Mouse (Mus musculus) stomach, postnatal 0 days (tissue): ENCODE measurements at regions not wholly inside any gene's neighbourhood (a gene's known extent, or its start where the extent isn't known, plus 50 kb on each side); places are given as distances from the start of the nearest gene placed in this dataset.
A peak's percentile ranks its signal among the peaks of the same experiment; 100 is the strongest.

Experiments used
- ATAC-seq: fragments of 200-750 bp; cut with Nextera tagmentation; 2 replicates; pipeline ENCODE4 v1.8.0; 2017; ENCODE audit not compliant: low FRiP score, low TSS enrichment
- DNase-seq: peaks from one replicate; pipeline ENCODE4 v3.0.0-alpha.2; 2016; ENCODE audit warnings: low spot score
- H3K27ac ChIP-seq: fragments of 300-500 bp; sonication (generic); replicated peaks from 2 replicates; pipeline ENCODE4 v1.5.1; 2014; ENCODE audit warnings: mild to moderate bottlenecking, control low read depth
- H3K27me3 ChIP-seq: fragments of 300-500 bp; sonication (generic); 2 replicates; pipeline ENCODE4 v1.6.1; 2014; ENCODE audit warnings: low read length; ENCODE audit not compliant: control insufficient read depth, insufficient read depth
- H3K36me3 ChIP-seq: fragments of 300-500 bp; sonication (generic); 2 replicates; pipeline ENCODE4 v1.6.1; 2014; ENCODE audit warnings: low read length, mixed read lengths; ENCODE audit not compliant: control insufficient read depth, insufficient read depth
- H3K4me1 ChIP-seq: fragments of 300-500 bp; sonication (generic); replicated peaks from 2 replicates; pipeline ENCODE4 v1.6.1; 2014; ENCODE audit warnings: antibody characterized with exemption; ENCODE audit not compliant: control insufficient read depth, insufficient read depth
- H3K4me2 ChIP-seq: fragments of 300-500 bp; sonication (generic); replicated peaks from 2 replicates; pipeline ENCODE4 v1.6.1; 2014; ENCODE audit warnings: low read depth, mild to moderate bottlenecking, control low read depth, moderate library complexity
- H3K4me3 ChIP-seq: fragments of 300-500 bp; sonication (generic); 2 replicates; pipeline ENCODE4 v1.5.1; 2014; ENCODE audit warnings: low read depth, low read length, control low read depth
- H3K9ac ChIP-seq: fragments of 300-500 bp; sonication (generic); 2 replicates; pipeline ENCODE4 v1.6.1; 2014; ENCODE audit warnings: mild to moderate bottlenecking, low read length, control low read depth, mixed read lengths
- H3K9me3 ChIP-seq: fragments of 300-500 bp; sonication (generic); 2 replicates; pipeline ENCODE4 v1.6.1; 2016; ENCODE audit warnings: low read length; ENCODE audit not compliant: control insufficient read depth
- CTCF ChIP-seq: IDR thresholded peaks from 2 replicates; pipeline ENCODE4 v1.5.1; 2016; ENCODE audit warnings: antibody characterized with exemption, low read depth, mild to moderate bottlenecking, moderate library complexity
- EP300 ChIP-seq: optimal IDR thresholded peaks from 2 replicates; pipeline ENCODE3; 2016; ENCODE audit warnings: antibody characterized with exemption
- WGBS: fragments of 180-500 bp; shearing (Covaris S2); extraction: QIAGEN DNeasy Blood & Tissue Kit; methylation state at CpG from one replicate; pipeline ENCODE4 v1.1.7; 2014; 5-methylcytosine and 5-hydroxymethylcytosine counted together

DNA sequence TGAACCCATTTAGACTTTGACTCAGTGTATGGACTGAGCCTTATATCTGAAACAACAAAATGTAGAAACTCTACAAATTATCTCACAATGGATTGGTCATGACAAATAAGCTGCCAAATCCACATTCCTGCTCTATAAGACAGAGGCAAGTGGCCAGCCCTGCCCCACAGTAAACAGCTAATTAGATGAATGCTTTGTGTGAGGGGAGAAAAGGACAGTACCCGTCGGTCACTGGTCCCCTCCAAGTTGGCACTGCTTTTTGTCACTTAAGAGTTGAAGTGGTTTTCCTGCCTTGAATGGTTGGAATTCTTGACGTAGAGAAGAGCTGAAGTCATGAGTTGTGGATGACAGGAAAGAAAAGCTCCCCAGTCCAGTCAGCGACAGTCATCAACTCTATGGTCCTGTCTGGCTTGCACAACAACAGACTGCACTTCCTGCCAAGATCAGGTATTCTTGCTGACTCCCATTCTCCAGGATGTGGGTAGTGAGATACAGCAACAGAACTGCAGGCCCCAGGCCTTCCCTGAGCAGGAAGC is 162.3 kb upstream of the Rnf32 start:
- Histone ChIP-seq H3K4me3 (no peak overlapping the region), H3K9me3 (no peaks in the 10 kb centered on the region), H3K9ac (no peak overlapping the region), H3K36me3 (no peaks in the 10 kb centered on the region), H3K4me2 (no peak overlapping the region), H3K27ac (no peak overlapping the region), H3K27me3 (no peaks in the 10 kb centered on the region), H3K4me1 (no peaks in the 10 kb centered on the region)
- ATAC-seq: no peak
- TF ChIP-seq CTCF (no peak), EP300 (no peak)
- no peak for DNase-seq
- 78% methylated on average over 4 of the region's 4 CpGs for WGBS

DNA sequence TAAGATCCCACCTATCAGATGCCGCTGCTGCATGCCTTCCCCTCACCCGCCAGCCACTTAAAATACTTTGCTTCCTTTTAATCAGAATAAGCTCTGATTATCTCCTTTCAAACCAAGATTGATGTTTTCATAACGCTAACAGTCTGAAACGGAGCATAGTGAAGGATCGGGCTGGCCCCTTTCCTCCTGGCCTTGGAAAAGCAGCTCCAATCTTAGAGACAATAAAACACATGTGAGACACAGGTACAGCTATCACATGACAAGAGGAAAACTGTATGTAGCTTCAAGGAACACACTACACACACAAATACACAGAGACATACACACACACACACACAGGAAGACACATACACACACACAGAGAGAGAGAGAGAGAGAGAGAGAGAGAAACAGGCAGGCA is 165.3 kb upstream of the Rnf32 start:
- Histone ChIP-seq H3K9me3 (no peaks in the 10 kb centered on the region), H3K4me2 (no peak overlapping the region), H3K9ac (no peak overlapping the region), H3K4me3 (no peak overlapping the region), H3K4me1 (no peaks in the 10 kb centered on the region), H3K27ac (0 out of 2 replicates have a peak overlapping the region, but pooled peaks have one; percentile 20), H3K36me3 (no peaks in the 10 kb centered on the region), H3K27me3 (no peaks in the 10 kb centered on the region)
- no peak for ATAC-seq
- TF ChIP-seq EP300 (no peak), CTCF (no peak)
- DNase-seq: no peak
- WGBS: 11% methylated on average over 5 of the region's 5 CpGs

GRCm38 (mm10) chr5:29029957-29030356 is 165.8 kb upstream of the Rnf32 start:
- Histone ChIP-seq H3K9ac (no peak overlapping the region), H3K9me3 (no peaks in the 10 kb centered on the region), H3K27ac (0 out of 2 replicates have a peak overlapping the region, but pooled peaks have one; percentile 20), H3K4me2 (no peak overlapping the region), H3K4me3 (no peak overlapping the region), H3K36me3 (no peaks in the 10 kb centered on the region), H3K4me1 (no peaks in the 10 kb centered on the region), H3K27me3 (no peaks in the 10 kb centered on the region)
- DNase-seq (no peak), ATAC-seq (no peak)
- WGBS: 30% methylated on average over 5 of the region's 5 CpGs
- TF ChIP-seq CTCF (no peak), EP300 (peak; percentile 77)

- DNase-seq: peak; percentile 16
- Histone ChIP-seq H3K9me3 (no peaks in the 10 kb centered on the region), H3K4me1 (no peaks in the 10 kb centered on the region), H3K4me2 (no peak overlapping the region), H3K27ac (no peak overlapping the region), H3K36me3 (no peaks in the 10 kb centered on the region), H3K27me3 (no peaks in the 10 kb centered on the region), H3K4me3 (no peak overlapping the region), H3K9ac (no peak overlapping the region)
- no peak for ATAC-seq
- no peak for TF ChIP-seq EP300
- TF ChIP-seq CTCF: 0 out of 2 replicates have a peak, but pooled peaks have one; percentile 7
These were observed 170.7 kb upstream of the Rnf32 start for GRCm38 (mm10) chr5:29025045-29025444.

DNA sequence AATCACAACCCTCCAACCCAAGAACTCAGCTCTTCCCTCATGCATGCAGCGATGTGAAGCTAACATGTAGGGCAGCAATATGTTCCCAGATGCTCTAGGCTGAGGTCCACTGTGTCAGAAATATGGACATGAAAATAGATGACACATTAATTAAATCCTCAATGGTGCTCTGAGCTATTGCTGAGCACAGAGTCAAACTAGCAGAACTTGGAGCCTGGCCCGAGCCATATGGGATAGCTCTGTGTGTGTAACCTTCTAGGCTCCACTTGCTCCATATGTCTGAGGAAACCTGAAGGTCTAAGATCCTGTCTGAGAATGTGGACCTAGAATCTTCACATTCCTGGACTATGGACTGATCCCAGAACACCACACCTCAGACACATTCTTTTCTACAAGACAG is 203.0 kb upstream of the Rnf32 start:
- no peak for ATAC-seq
- no peak overlapping the region for H3K4me2 ChIP-seq
- DNase-seq: no peak
- no peaks in the 10 kb centered on the region for H3K9me3 ChIP-seq
- no peak overlapping the region for H3K9ac ChIP-seq
- no peak overlapping the region for H3K4me3 ChIP-seq
- H3K36me3 ChIP-seq: no peaks in the 10 kb centered on the region
- no peaks in the 10 kb centered on the region for H3K4me1 ChIP-seq
- no peak overlapping the region for H3K27ac ChIP-seq
- 75% methylated on average over 2 of the region's 2 CpGs for WGBS
- TF ChIP-seq EP300 (no peak), CTCF (no peak)
- H3K27me3 ChIP-seq: no peaks in the 10 kb centered on the region

- DNase-seq (no peak), ATAC-seq (no peak)
- Histone ChIP-seq H3K36me3 (no peaks in the 10 kb centered on the region), H3K27ac (no peak overlapping the region), H3K9ac (no peak overlapping the region), H3K27me3 (no peaks in the 10 kb centered on the region), H3K4me1 (no peaks in the 10 kb centered on the region), H3K4me3 (no peak overlapping the region), H3K4me2 (no peak overlapping the region), H3K9me3 (no peaks in the 10 kb centered on the region)
- WGBS: 49% methylated on average over 1 of the region's 1 CpGs
- TF ChIP-seq EP300 (no peak), CTCF (no peak)
These were observed 215.9 kb upstream of the Rnf32 start for GRCm38 (mm10) chr5:28979932-28980331.
